Mouse (Mus musculus): ENCODE results near the gene Tatdn3.

DNA sequence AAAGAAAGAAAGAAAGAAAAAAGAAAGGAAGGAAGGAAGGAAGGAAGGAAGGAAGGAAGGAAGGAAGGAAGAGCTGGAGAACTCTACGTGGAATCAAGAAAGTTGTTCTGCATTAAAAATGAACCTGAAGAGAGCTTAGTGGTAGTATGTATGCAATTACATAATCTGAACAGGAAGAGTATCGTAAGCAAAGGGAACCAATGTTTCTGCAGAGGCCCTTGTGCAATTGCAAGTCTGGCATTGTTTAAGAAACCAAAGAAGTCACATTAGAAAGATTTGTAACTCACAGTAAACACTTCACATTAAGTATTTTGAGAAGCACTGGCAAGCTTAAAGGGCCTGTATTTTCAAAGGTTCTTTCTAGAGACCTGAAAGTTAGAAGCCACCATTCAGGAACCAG lies 39.6 kb downstream of the Tatdn3 start:
- TF ChIP-seq POLR2A (IDR thresholded peaks at IDR 0.05; ENCODE audit: insufficient read depth, low read depth, low read length) (no peak), CTCF (IDR thresholded peaks at IDR 0.05) (no peak)
